Mouse (Mus musculus) heart, embryonic 14.5 days (tissue): Measurements from ENCODE around the gene Ccnk. TPM values are rescaled to one million over a fixed set of nuclear protein-coding genes. Genes with fewer than 3 reads are reported as not detected.

Experiments
- ATAC-seq: fragments of 200-750 bp; cut with Nextera tagmentation; 2 replicates; pipeline ENCODE4 v1.8.0; 2017; ENCODE audit warnings: low read depth, moderate TSS enrichment; ENCODE audit not compliant: insufficient number of reproducible peaks, insufficient read depth, low FRiP score
- H3K27ac ChIP-seq, 2 experiments: fragments of 200-500 bp in 1 of 2; fragments of 300-500 bp in 1 of 2; sonication (generic) in 1 of 2; replicated peaks in 1 of 2; 2 replicates each; pipeline ENCODE4 v1.5.1; 2012 to 2014; ENCODE audit warnings: low read depth in 2 of 2, low read length in 2 of 2, control low read depth in 1 of 2, mild to moderate bottlenecking in 1 of 2, mixed read lengths in 1 of 2; ENCODE audit not compliant: control insufficient read depth in 1 of 2, insufficient read depth in 1 of 2
- H3K27me3 ChIP-seq: fragments of 300-500 bp; sonication (generic); 2 replicates; pipeline ENCODE4 v1.6.1; 2014; ENCODE audit warnings: mild to moderate bottlenecking, low read length, control low read depth; ENCODE audit not compliant: control insufficient read depth, insufficient read depth
- H3K36me3 ChIP-seq: fragments of 300-500 bp; sonication (generic); 2 replicates; pipeline ENCODE4 v1.6.1; 2014; ENCODE audit warnings: mild to moderate bottlenecking, control low read depth, low read length, mixed read lengths; ENCODE audit not compliant: control insufficient read depth, insufficient read depth
- H3K4me1 ChIP-seq, 2 experiments: fragments of 200-500 bp in 1 of 2; fragments of 300-500 bp in 1 of 2; sonication (generic) in 1 of 2; 2 replicates each; pipeline ENCODE4 v1.6.1; 2012 to 2014; ENCODE audit warnings: low read length in 2 of 2, control low read depth in 1 of 2, mixed read lengths in 1 of 2; ENCODE audit not compliant: control insufficient read depth in 2 of 2, insufficient read depth in 2 of 2
- H3K4me2 ChIP-seq: fragments of 300-500 bp; sonication (generic); 2 replicates; pipeline ENCODE4 v1.6.1; 2014; ENCODE audit warnings: mild to moderate bottlenecking, low read length
- H3K4me3 ChIP-seq, 2 experiments: fragments of 200-500 bp in 1 of 2; fragments of 300-500 bp in 1 of 2; sonication (generic) in 1 of 2; 2 replicates each; pipeline ENCODE4 v1.5.1; 2012 to 2014; ENCODE audit warnings: low read length in 2 of 2, mild to moderate bottlenecking in 2 of 2, control low read depth in 1 of 2, low read depth in 1 of 2, moderate library complexity in 1 of 2; ENCODE audit not compliant: control insufficient read depth in 1 of 2, insufficient read depth in 1 of 2
- H3K9ac ChIP-seq: fragments of 300-500 bp; sonication (generic); 2 replicates; pipeline ENCODE4 v1.6.1; 2014; ENCODE audit warnings: mild to moderate bottlenecking, low read length
- H3K9me3 ChIP-seq: fragments of 300-500 bp; sonication (generic); 2 replicates; pipeline ENCODE4 v1.6.1; 2016; ENCODE audit warnings: low read length, control low read depth; ENCODE audit not compliant: control insufficient read depth
- WGBS: fragments of 180-500 bp; shearing (Covaris S2); extraction: QIAGEN DNeasy Blood & Tissue Kit; methylation state at CpG from one replicate; pipeline ENCODE4 v1.1.7; 2014; 5-methylcytosine and 5-hydroxymethylcytosine counted together
- polyA plus RNA-seq: library from polyadenylated mRNA; unstranded; fragments of >200 nt; fragmentation: Nextera tagmentation; extraction: Ambion mirVana; gene quantifications from 2 replicates; pipeline ENCODE4 v1.2.1, GENCODE M21; 2014

Gene Ccnk
- polyA plus RNA-seq, 1 experiment from 2014 or later, result 3.9 TPM

DNA sequence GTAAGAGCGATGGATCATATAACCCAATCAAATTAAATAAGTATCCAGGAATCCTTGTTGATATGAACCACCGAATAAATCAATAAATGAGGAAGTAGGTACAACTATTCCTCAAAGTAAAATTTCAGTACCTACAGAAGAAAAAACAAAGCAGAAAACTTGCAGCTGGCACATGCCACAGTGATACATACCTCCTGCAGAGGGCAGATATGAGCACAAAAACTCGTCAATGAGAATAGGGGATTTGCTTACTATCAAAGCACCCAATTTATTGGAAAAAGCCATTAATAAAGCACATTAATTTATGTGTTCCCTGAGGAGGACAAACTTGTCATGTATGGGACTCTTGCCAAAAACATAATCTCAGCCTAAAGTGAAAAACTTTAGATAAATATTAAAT lies 29.6 kb upstream of the Ccnk start:
- no peak overlapping the region for H3K4me2 ChIP-seq
- H3K36me3 ChIP-seq, result peaks cover 64% of the 10 kb centered on the region
- H3K9ac ChIP-seq, result no peak overlapping the region
- H3K27ac ChIP-seq, result no peak overlapping the region
- peaks cover 2 to 3% of the 10 kb centered on the region in 2 experiments; a peak in 3 of 4 replicates for H3K4me1 ChIP-seq
- H3K27me3 ChIP-seq, result no peaks in the 10 kb centered on the region
- ATAC-seq, result no peak
- H3K4me3 ChIP-seq, result no peak overlapping the region
- 77% methylated on average over 3 of the region's 3 CpGs for WGBS
- H3K9me3 ChIP-seq, result no peaks in the 10 kb centered on the region

GRCm38 (mm10) chr12:108152743-108153142 lies 26.6 kb upstream of the Ccnk start:
- 87% methylated on average over 2 of the region's 2 CpGs for WGBS
- no peak for ATAC-seq
- Histone ChIP-seq H3K4me2 (no peak overlapping the region), H3K9ac (no peak overlapping the region), H3K36me3 (peaks cover 71% of the 10 kb centered on the region), H3K27me3 (no peaks in the 10 kb centered on the region), H3K27ac (no peak overlapping the region), H3K4me3 (no peak overlapping the region), H3K9me3 (no peaks in the 10 kb centered on the region), H3K4me1 (peaks cover 2 to 3% of the 10 kb centered on the region in 2 experiments; a peak in 3 of 4 replicates)

DNA sequence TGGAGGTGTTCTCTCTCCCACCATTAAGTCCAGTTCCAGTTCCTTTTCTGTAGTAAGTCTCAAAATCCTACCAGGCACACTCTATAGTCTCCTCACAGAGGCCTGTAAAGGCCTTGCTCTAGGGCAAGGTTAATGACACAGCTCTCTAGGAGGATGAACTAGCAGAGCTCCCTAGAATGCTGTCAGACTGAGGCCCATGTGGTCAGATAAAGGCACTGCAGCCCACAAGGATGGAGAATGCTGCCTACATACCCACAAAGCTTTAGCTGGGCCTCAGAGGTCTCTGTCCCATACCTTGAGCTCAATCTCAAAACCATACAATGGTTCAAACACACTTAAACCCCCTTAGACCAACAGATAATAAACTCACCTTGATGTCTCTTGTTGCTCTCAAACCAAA lies 19.5 kb upstream of the Ccnk start:
- Histone ChIP-seq H3K27me3 (no peaks in the 10 kb centered on the region), H3K36me3 (peaks cover 88% of the 10 kb centered on the region), H3K4me1 (no peaks in the 10 kb centered on the region), H3K9me3 (no peaks in the 10 kb centered on the region), H3K4me3 (no peak overlapping the region), H3K9ac (no peak overlapping the region), H3K27ac (no peak overlapping the region), H3K4me2 (no peak overlapping the region)
- no peak for ATAC-seq

- Histone ChIP-seq H3K4me3 (no peak overlapping the region), H3K27me3 (no peaks in the 10 kb centered on the region), H3K9ac (no peak overlapping the region), H3K9me3 (no peaks in the 10 kb centered on the region), H3K4me1 (peaks cover under 1 to 5% of the 10 kb centered on the region in 2 experiments; a peak in 1 of 4 replicates), H3K27ac (no peak overlapping the region), H3K4me2 (no peak overlapping the region), H3K36me3 (peaks cover 72% of the 10 kb centered on the region)
- 91% methylated on average over 1 of the region's 1 CpGs for WGBS
- no peak for ATAC-seq
Measured at GRCm38 (mm10) chr12:108162036-108162435, 17.3 kb upstream of the Ccnk start.

DNA sequence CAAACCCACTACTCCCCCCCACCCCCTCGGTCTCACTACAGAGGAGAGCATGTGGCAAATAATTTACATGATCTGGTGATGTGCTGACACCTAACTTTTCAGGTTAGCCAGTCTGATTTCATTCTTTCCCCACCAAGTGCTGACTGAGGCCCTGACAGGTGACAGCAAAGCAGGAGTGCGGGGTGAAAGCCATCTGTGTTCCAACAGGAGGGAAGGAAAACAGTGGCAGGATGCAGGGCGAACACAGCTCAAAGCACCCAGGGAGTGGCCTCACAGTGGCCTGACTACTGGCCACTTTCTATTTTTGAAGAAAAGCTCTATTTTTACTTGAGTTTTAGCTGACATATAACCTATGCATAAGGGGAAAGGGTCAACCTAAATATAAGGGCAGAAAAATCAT lies 15.7 kb upstream of the Ccnk start:
- H3K27me3 ChIP-seq, result no peaks in the 10 kb centered on the region
- no peak overlapping the region for H3K4me3 ChIP-seq
- no peak overlapping the region for H3K9ac ChIP-seq
- WGBS, result 75% methylated on average over 3 of the region's 3 CpGs
- H3K36me3 ChIP-seq, result peaks cover 59% of the 10 kb centered on the region
- no peak overlapping the region for H3K27ac ChIP-seq
- H3K9me3 ChIP-seq, result no peaks in the 10 kb centered on the region
- no peak overlapping the region for H3K4me2 ChIP-seq
- peaks cover 2 to 14% of the 10 kb centered on the region in 2 experiments; a peak in 2 of 4 replicates for H3K4me1 ChIP-seq
- ATAC-seq, result no peak

DNA sequence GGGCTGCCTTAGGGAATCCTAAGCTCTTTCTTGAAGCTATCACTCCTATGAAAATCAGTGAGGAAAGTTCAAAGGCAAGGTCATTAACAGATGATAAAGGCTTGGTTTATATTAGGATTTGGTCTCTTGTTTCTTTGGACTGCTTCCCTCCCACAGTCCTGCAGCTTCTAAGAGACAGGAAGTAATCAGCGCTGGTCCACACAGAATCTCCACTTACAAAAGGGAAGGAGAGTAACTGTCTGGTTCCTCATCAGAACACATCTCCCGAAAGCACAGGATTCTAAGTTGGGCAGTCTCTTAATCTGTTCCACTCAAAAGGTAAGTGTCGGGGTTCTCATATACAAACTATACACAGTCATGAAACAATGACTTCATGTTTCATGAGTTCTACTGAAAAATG lies 10.5 kb upstream of the Ccnk start:
- Histone ChIP-seq H3K27ac (no peak overlapping the region), H3K4me2 (no peak overlapping the region), H3K36me3 (peaks cover 8% of the 10 kb centered on the region), H3K4me3 (no peak overlapping the region), H3K9ac (no peak overlapping the region), H3K27me3 (no peaks in the 10 kb centered on the region), H3K9me3 (no peaks in the 10 kb centered on the region), H3K4me1 (peaks cover 4 to 33% of the 10 kb centered on the region in 2 experiments)
- 70% methylated on average over 3 of the region's 3 CpGs for WGBS
- ATAC-seq, result no peak

GRCm38 (mm10) chr12:108170467-108170866 lies 8.9 kb upstream of the Ccnk start:
- H3K27ac ChIP-seq, result no peak overlapping the region

DNA sequence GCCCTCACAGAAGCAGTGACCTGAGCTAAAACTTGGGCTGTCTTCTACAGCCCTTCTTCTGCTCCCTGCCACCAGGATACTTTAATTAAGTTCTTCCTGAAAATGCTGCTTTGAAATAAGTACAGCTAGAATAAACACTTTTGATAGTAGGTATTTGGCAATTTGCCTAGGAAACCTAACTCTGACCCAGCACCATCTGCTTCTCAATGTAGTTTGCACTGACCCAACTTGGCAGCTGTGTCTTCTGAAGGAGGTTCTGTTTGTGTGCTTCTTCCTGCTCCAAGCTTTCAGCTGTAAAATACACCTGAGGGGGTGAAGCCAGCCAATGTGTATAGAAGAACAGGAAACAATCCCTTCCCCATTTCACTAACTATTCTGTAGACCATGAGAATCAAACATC lies 8.0 kb upstream of the Ccnk start:
- H3K9me3 ChIP-seq, result no peaks in the 10 kb centered on the region
- no peak overlapping the region for H3K27ac ChIP-seq
- no peak for ATAC-seq
- no peak overlapping the region for H3K4me3 ChIP-seq
- peaks cover 4 to 35% of the 10 kb centered on the region in 2 experiments for H3K4me1 ChIP-seq
- no peaks in the 10 kb centered on the region for H3K36me3 ChIP-seq
- no peak overlapping the region for H3K4me2 ChIP-seq
- no peaks in the 10 kb centered on the region for H3K27me3 ChIP-seq
- H3K9ac ChIP-seq, result no peak overlapping the region

More at GRCm38 (mm10) chr12:108170467-108170866, 8.9 kb upstream of the Ccnk start:
- H3K4me1 ChIP-seq, result peaks cover 4 to 34% of the 10 kb centered on the region in 2 experiments
- H3K9ac ChIP-seq, result no peak overlapping the region
- no peak overlapping the region for H3K4me3 ChIP-seq
- ATAC-seq, result no peak
- no peak overlapping the region for H3K4me2 ChIP-seq
- no peaks in the 10 kb centered on the region for H3K36me3 ChIP-seq
- 84% methylated on average over 3 of the region's 3 CpGs for WGBS
- no peaks in the 10 kb centered on the region for H3K27me3 ChIP-seq
- H3K9me3 ChIP-seq, result no peaks in the 10 kb centered on the region
